Comparison of ENCODE assay signal across 34 mouse cellular contexts in the genomic region with DNA sequence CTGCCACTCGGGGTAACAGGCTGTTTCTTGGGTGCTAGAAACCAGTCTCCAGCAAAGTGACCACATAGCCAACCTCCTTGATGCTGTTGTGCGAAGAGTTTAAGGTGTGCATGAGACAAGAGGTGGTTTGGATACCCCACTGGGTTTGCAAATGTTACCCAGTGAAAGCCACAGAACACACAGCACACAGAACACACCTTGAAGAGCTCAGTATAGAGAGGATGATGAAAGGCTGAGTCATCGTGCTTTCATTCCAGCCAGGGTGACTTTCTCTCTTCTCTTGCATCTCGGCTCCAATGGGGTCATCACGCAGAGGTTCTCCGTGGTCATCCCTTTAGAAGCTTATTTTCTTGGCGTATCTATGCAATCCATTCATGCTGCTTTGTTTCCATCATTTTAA. TPM values are rescaled to one million over a fixed set of nuclear protein-coding genes. Genes with fewer than 3 reads are reported as not detected.
A peak's percentile ranks its signal among the peaks of the same experiment; 100 is the strongest.
DNase-seq lines count a peak whose midpoint lies in the region; ATAC-seq lines count a peak whose summit lies in the region.
"Had no signal": no experiment of that assay in that cellular context is flagged by ENCODE, and none has a peak within 500 bp of the region (broad histone marks: within the 10 kb centered on the region; RNA-seq: fewer than 3 reads in every experiment).

No protein-coding gene starts in this region.

- no peaks in the 10 kb centered on the region for H3K9me3 ChIP-seq in hindbrain, embryonic 11.5 days (ENCODE audit: control insufficient read depth, low read length)
- H3K9me3 ChIP-seq in hindbrain, embryonic 14.5 days (ENCODE audit: control insufficient read depth, low read length) = no peaks in the 10 kb centered on the region
- H3K9me3 ChIP-seq: embryonic facial prominence, embryonic 10.5 days; embryonic facial prominence, embryonic 13.5 days; forebrain, embryonic 13.5 days; heart, embryonic 12.5 days; heart, embryonic 15.5 days; hindbrain, embryonic 10.5 days; hindbrain, embryonic 15.5 days had no signal

- ATAC-seq in hindbrain, embryonic 11.5 days (ENCODE audit: low FRiP score) = no peak
- no peak for ATAC-seq in hindbrain, embryonic 14.5 days (ENCODE audit: low FRiP score)
- ATAC-seq: activated CD4-positive, CD25-positive, alpha-beta regulatory T cell, adult 4 months; forebrain, embryonic 13.5 days; forebrain, embryonic 16.5 days; intestine, postnatal 0 days; Patski had no signal

- H3K9ac ChIP-seq in hindbrain, embryonic 11.5 days (ENCODE audit: low read depth, low read length) = no peak overlapping the region
- no peak overlapping the region for H3K9ac ChIP-seq in hindbrain, embryonic 14.5 days
- H3K9ac ChIP-seq: embryonic facial prominence, embryonic 13.5 days; forebrain, embryonic 13.5 days; heart, embryonic 12.5 days; heart, embryonic 15.5 days; hindbrain, embryonic 15.5 days had no signal

- H3K4me2 ChIP-seq in hindbrain, embryonic 11.5 days (replicated peaks; ENCODE audit: low read depth, low read length) = no peak overlapping the region
- no peak overlapping the region for H3K4me2 ChIP-seq in hindbrain, embryonic 14.5 days (replicated peaks)
- H3K4me2 ChIP-seq: embryonic facial prominence, embryonic 13.5 days; forebrain, embryonic 13.5 days; heart, embryonic 12.5 days; heart, embryonic 15.5 days; hindbrain, embryonic 15.5 days had no signal

- H3K36me3 ChIP-seq in hindbrain, embryonic 11.5 days (ENCODE audit: control insufficient read depth, insufficient read depth, low read length) = no peaks in the 10 kb centered on the region
- H3K36me3 ChIP-seq in hindbrain, embryonic 14.5 days (replicated peaks; ENCODE audit: control insufficient read depth, insufficient read depth) = no peaks in the 10 kb centered on the region
- H3K36me3 ChIP-seq: embryonic facial prominence, embryonic 10.5 days; embryonic facial prominence, embryonic 13.5 days; forebrain, embryonic 10.5 days; G1E; heart, embryonic 12.5 days; heart, embryonic 15.5 days; hindbrain, embryonic 10.5 days; hindbrain, embryonic 15.5 days had no signal

- 90% methylated on average over 7 of the region's 7 CpGs for WGBS in hindbrain, embryonic 11.5 days
- 96% methylated on average over 7 of the region's 7 CpGs for WGBS in hindbrain, embryonic 14.5 days

- no peaks in the 10 kb centered on the region for H3K27me3 ChIP-seq in hindbrain, embryonic 11.5 days (ENCODE audit: control insufficient read depth, insufficient read depth, low read length)
- H3K27me3 ChIP-seq in hindbrain, embryonic 14.5 days (ENCODE audit: control insufficient read depth, insufficient read depth, low read length) = no peaks in the 10 kb centered on the region
- H3K27me3 ChIP-seq: CH12.LX; embryonic facial prominence, embryonic 13.5 days; forebrain, embryonic 13.5 days; heart, embryonic 12.5 days; heart, embryonic 15.5 days; hindbrain, embryonic 15.5 days had no signal

- H3K27ac ChIP-seq in hindbrain, embryonic 11.5 days (ENCODE audit: low read depth, low read length) = no peak overlapping the region
- no peak overlapping the region for H3K27ac ChIP-seq in hindbrain, embryonic 14.5 days
- H3K27ac ChIP-seq: embryonic facial prominence, embryonic 10.5 days; embryonic facial prominence, embryonic 13.5 days; forebrain, embryonic 10.5 days; forebrain, embryonic 13.5 days; heart, embryonic 15.5 days; hindbrain, embryonic 10.5 days; hindbrain, embryonic 15.5 days had no signal

- no peak overlapping the region for H3K4me3 ChIP-seq in hindbrain, embryonic 11.5 days (ENCODE audit: low read depth, low read length)
- H3K4me3 ChIP-seq in hindbrain, embryonic 14.5 days (replicated peaks; ENCODE audit: low read length) = no peak overlapping the region
- H3K4me3 ChIP-seq: embryonic facial prominence, embryonic 10.5 days; embryonic facial prominence, embryonic 13.5 days; erythroblast, embryonic 14.5 days; forebrain, embryonic 10.5 days; forebrain, embryonic 13.5 days; heart, embryonic 12.5 days; heart, embryonic 15.5 days; hindbrain, embryonic 10.5 days; hindbrain, embryonic 15.5 days had no signal

- peak; percentile 6 for DNase-seq in hindbrain, embryonic 11.5 days (ENCODE audit: low spot score)
- no peak for DNase-seq in hindbrain, embryonic 14.5 days (ENCODE audit: low spot score)
- peak; percentile 68 for DNase-seq in ES-CJ7 (ENCODE audit: low read depth, low spot score)
- peak; percentile 54 for DNase-seq in ZHBTc4 (ENCODE audit: low read depth, low spot score)
- DNase-seq in cerebellum, adult 8-10 months = no peak
- no peak for DNase-seq in thymus, postnatal 4 days
- DNase-seq: adrenal gland, adult 8-10 months; adrenal gland, postnatal 25 days; B cell, adult 2 months; cerebellum, adult 2 months; cerebellum, postnatal 10 days; cerebellum, postnatal 36 days; embryo, embryonic 11 days; gastrocnemius, postnatal 10 days; gastrocnemius, postnatal 36 days; heart, postnatal 10 days; heart, postnatal 36 days; kidney, adult 2 months had no signal

- H3K4me1 ChIP-seq in hindbrain, embryonic 11.5 days (replicated peaks; ENCODE audit: control insufficient read depth, insufficient read depth, low read length) = no peaks in the 10 kb centered on the region
- no peaks in the 10 kb centered on the region for H3K4me1 ChIP-seq in hindbrain, embryonic 14.5 days (replicated peaks; ENCODE audit: control insufficient read depth, insufficient read depth, low read length)
- H3K4me1 ChIP-seq: embryonic facial prominence, embryonic 10.5 days; embryonic facial prominence, embryonic 13.5 days; forebrain, embryonic 10.5 days; forebrain, embryonic 13.5 days; heart, embryonic 12.5 days; heart, embryonic 15.5 days; hindbrain, embryonic 10.5 days; hindbrain, embryonic 15.5 days had no signal

RNA-seq across cellular contexts. Expression of gene Zfp42, which starts 24.9 kb away (rescaled TPM):
- not detected in 2 replicates for polyA plus RNA-seq in hindbrain, embryonic 11.5 days (2014; fragmentation: Nextera tagmentation; extraction: Ambion mirVana)
- not detected in 2 replicates for polyA plus RNA-seq in hindbrain, embryonic 14.5 days (2014; fragmentation: Nextera tagmentation; extraction: Ambion mirVana)
- polyA plus RNA-seq: activated CD4-positive, CD25-positive, alpha-beta regulatory T cell, adult 4 months; cerebellum, adult 2 months; cortical plate, adult 2 months; embryonic facial prominence, embryonic 10.5 days; embryonic facial prominence, embryonic 13.5 days; erythroblast, embryonic 14.5 days; forebrain, embryonic 10.5 days; forebrain, embryonic 13.5 days; forebrain, embryonic 16.5 days; G1E; heart, embryonic 12.5 days; heart, embryonic 15.5 days; hindbrain, embryonic 10.5 days; hindbrain, embryonic 15.5 days; intestine, postnatal 0 days; kidney, adult 2 months had no signal

Comparison
In these comparisons a context has a peak if more than half of its experiments do, and no peak if none do; other contexts are left out.
1. DNase-seq: peak in hindbrain, embryonic 11.5 days (single experiment), ES-CJ7 (single experiment) and ZHBTc4 (single experiment); none in hindbrain, embryonic 14.5 days (single experiment), cerebellum, adult 8-10 months (single experiment) and thymus, postnatal 4 days (single experiment).